Mouse (Mus musculus): ENCODE measurements at regions not wholly inside any gene's neighbourhood (a gene's known extent, or its start where the extent isn't known, plus 50 kb on each side); places are given as distances from the start of the nearest gene placed in this dataset.

- TF ChIP-seq CTCF (IDR thresholded peaks at IDR 0.05; ENCODE audit: extremely low read depth, insufficient read depth, insufficient read length, insufficient replicate concordance) (no peak), POLR2A (IDR thresholded peaks at IDR 0.05; ENCODE audit: low read depth, low read length) (no peak)
Measured at GRCm38 (mm10) chr14:31947246-31947645, 81.5 kb upstream of the Galnt15 start.

Data from spleen, adult 2 months (tissue).